In the genomic region with DNA sequence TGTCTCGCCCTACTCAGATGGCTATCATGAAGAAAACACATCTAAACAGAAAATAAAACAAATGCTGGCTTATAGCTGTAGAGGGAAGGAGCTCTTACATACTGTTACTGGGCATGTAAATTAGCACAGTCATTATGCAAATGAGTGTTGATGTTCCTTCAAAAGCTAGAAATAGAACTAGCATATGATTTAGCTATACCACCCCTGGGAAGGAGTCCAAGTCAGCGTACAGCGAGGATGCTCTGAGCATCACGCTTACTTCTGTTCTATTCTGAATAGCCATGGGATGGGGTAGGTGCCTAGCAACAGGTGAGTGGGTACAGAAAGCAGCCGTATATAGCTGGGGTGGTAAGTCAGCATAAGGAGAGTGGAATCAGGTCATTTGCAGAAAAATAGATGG, we compare ENCODE assay signal across 15 mouse cellular contexts. TPM values are rescaled to one million over a fixed set of nuclear protein-coding genes. Genes with fewer than 3 reads are reported as not detected.
A peak's percentile ranks its signal among the peaks of the same experiment; 100 is the strongest.
DNase-seq lines count a peak whose midpoint lies in the region; ATAC-seq lines count a peak whose summit lies in the region.
"Had no signal": no experiment of that assay in that cellular context is flagged by ENCODE, and none has a peak within 500 bp of the region (broad histone marks: within the 10 kb centered on the region; RNA-seq: fewer than 3 reads in every experiment).

No protein-coding gene starts in this region.

- ATAC-seq in forebrain, embryonic 13.5 days: peak; percentile 86
- peak; percentile 14; the same call in 1 of the 2 replicates for ATAC-seq in neural tube, embryonic 14.5 days (ENCODE audit: low read depth)

- peaks cover 51% of the 10 kb centered on the region for H3K4me1 ChIP-seq in forebrain, embryonic 13.5 days
- H3K4me1 ChIP-seq in forebrain, embryonic 10.5 days: 0 out of 2 replicates have a peak, but pooled peaks cover 9% of the 10 kb centered on the region
- peaks cover 20% of the 10 kb centered on the region; the same call in 1 of the 2 replicates for H3K4me1 ChIP-seq in neural tube, embryonic 14.5 days (ENCODE audit: control insufficient read depth, insufficient read depth, low read length)
- H3K4me1 ChIP-seq: liver, embryonic 15.5 days had no signal

- no peak overlapping the region for H3K27ac ChIP-seq in forebrain, embryonic 13.5 days
- no peak overlapping the region for H3K27ac ChIP-seq in forebrain, embryonic 10.5 days
- H3K27ac ChIP-seq in neural tube, embryonic 14.5 days (ENCODE audit: low read depth, low read length): no peak overlapping the region
- H3K27ac ChIP-seq: embryonic facial prominence, embryonic 15.5 days; heart, embryonic 10.5 days; liver, embryonic 15.5 days had no signal

- no peak overlapping the region for H3K4me3 ChIP-seq in forebrain, embryonic 13.5 days
- H3K4me3 ChIP-seq in forebrain, embryonic 10.5 days: no peak overlapping the region
- H3K4me3 ChIP-seq in neural tube, embryonic 14.5 days (ENCODE audit: low read depth, low read length): no peak overlapping the region
- H3K4me3 ChIP-seq: embryonic facial prominence, embryonic 15.5 days; heart, embryonic 10.5 days; limb, embryonic 12.5 days; liver, embryonic 15.5 days had no signal

- no peak overlapping the region for H3K9ac ChIP-seq in forebrain, embryonic 13.5 days
- no peak overlapping the region for H3K9ac ChIP-seq in neural tube, embryonic 14.5 days (replicated peaks; ENCODE audit: low read depth, low read length)
- H3K9ac ChIP-seq: embryonic facial prominence, embryonic 15.5 days; limb, embryonic 12.5 days; liver, embryonic 15.5 days had no signal

- H3K36me3 ChIP-seq in forebrain, embryonic 13.5 days (ENCODE audit: poor library complexity, severe bottlenecking): no peaks in the 10 kb centered on the region
- H3K36me3 ChIP-seq in forebrain, embryonic 10.5 days (replicated peaks): peaks cover 2% of the 10 kb centered on the region
- no peaks in the 10 kb centered on the region for H3K36me3 ChIP-seq in neural tube, embryonic 14.5 days (ENCODE audit: control insufficient read depth, insufficient read depth, low read length)
- H3K36me3 ChIP-seq: embryonic facial prominence, embryonic 15.5 days; heart, embryonic 10.5 days; limb, embryonic 12.5 days; liver, embryonic 15.5 days had no signal

- 49% methylated on average over 5 of the region's 5 CpGs for WGBS in forebrain, embryonic 13.5 days
- 91% methylated on average over 5 of the region's 5 CpGs for WGBS in forebrain, embryonic 10.5 days
- WGBS in neural tube, embryonic 14.5 days: 59% methylated on average over 5 of the region's 5 CpGs

- no peak for DNase-seq in forebrain, embryonic 10.5 days (ENCODE audit: extremely low spot score, low spot score)
- no peak for DNase-seq in neural tube, embryonic 10.5 days (ENCODE audit: extremely low spot score, low spot score)
- peak; percentile 66 to 77 for DNase-seq in left cerebral cortex, postnatal 36 days (ENCODE audit: low spot score in 2 of 2)
- DNase-seq in retina, postnatal 1 day: no peak
- DNase-seq in yolk sac, embryonic 10.5 days (ENCODE audit: low spot score): no peak
- DNase-seq in gastrocnemius, postnatal 25 days: no peak
- DNase-seq: cerebellum, adult 2 months; kidney, postnatal 25 days; lung, postnatal 14 days had no signal

- no peaks in the 10 kb centered on the region for H3K9me3 ChIP-seq in forebrain, embryonic 13.5 days (replicated peaks)
- no peaks in the 10 kb centered on the region for H3K9me3 ChIP-seq in forebrain, embryonic 10.5 days
- no peaks in the 10 kb centered on the region for H3K9me3 ChIP-seq in neural tube, embryonic 14.5 days (ENCODE audit: control insufficient read depth, low read length)
- H3K9me3 ChIP-seq: embryonic facial prominence, embryonic 15.5 days; heart, embryonic 10.5 days; limb, embryonic 12.5 days; liver, embryonic 15.5 days had no signal

- H3K4me2 ChIP-seq in forebrain, embryonic 13.5 days: no peak overlapping the region
- H3K4me2 ChIP-seq in neural tube, embryonic 14.5 days (ENCODE audit: low read depth, low read length): no peak overlapping the region
- H3K4me2 ChIP-seq: embryonic facial prominence, embryonic 15.5 days; limb, embryonic 12.5 days; liver, embryonic 15.5 days had no signal

- no peaks in the 10 kb centered on the region for H3K27me3 ChIP-seq in forebrain, embryonic 13.5 days
- no peaks in the 10 kb centered on the region for H3K27me3 ChIP-seq in forebrain, embryonic 10.5 days (ENCODE audit: poor library complexity, severe bottlenecking)
- no peaks in the 10 kb centered on the region for H3K27me3 ChIP-seq in neural tube, embryonic 14.5 days (ENCODE audit: control insufficient read depth, insufficient read depth, low read length)
- H3K27me3 ChIP-seq: embryonic facial prominence, embryonic 15.5 days; limb, embryonic 12.5 days; liver, embryonic 15.5 days had no signal

- intact Hi-C loops in left cerebral cortex, postnatal 36 days (cut with DNase I): loop anchor here (5.0 kb wide), 2 partner anchors 38 to 143 kb away; a partner anchor contains a TSS

RNA-seq across cellular contexts. Expression of a gene that starts 55.1 kb away (rescaled TPM):
- 32.4 and 36.9 TPM in 2 replicates for polyA plus RNA-seq in forebrain, embryonic 13.5 days (2015; fragmentation: Nextera tagmentation; extraction: Ambion mirVana)
- 42.9 and 46.0 TPM in 2 replicates for polyA plus RNA-seq in forebrain, embryonic 10.5 days (2016; fragmentation: Nextera tagmentation; extraction: Ambion mirVana)
- 42.2 and 53.1 TPM in 2 replicates for polyA plus RNA-seq in neural tube, embryonic 14.5 days (2014; fragmentation: Nextera tagmentation; extraction: Ambion mirVana)
- total RNA-seq in left cerebral cortex, postnatal 36 days (2021): 100 to 1,000 TPM in 1 of 2 experiments, 10 to 100 TPM in 1; 99.6 to 119 TPM
- total RNA-seq in gastrocnemius, postnatal 25 days (2021): 1 to 10 TPM; 9.1 to 9.8 TPM

Comparison
In these comparisons a context has a peak if more than half of its experiments do, and no peak if none do; other contexts are left out.
1. DNase-seq: peak in left cerebral cortex, postnatal 36 days (2 of 2); none in forebrain, embryonic 10.5 days (single experiment), neural tube, embryonic 10.5 days (single experiment), retina, postnatal 1 day (single experiment), yolk sac, embryonic 10.5 days (single experiment) and gastrocnemius, postnatal 25 days (single experiment).